Mouse (Mus musculus) kidney, adult 2 months (tissue): ENCODE measurements around the gene Fam118a.

ENCODE experiments used
- CTCF ChIP-seq: fragments of 200-500 bp; conservative IDR thresholded peaks from 2 replicates; pipeline ENCODE4 v1.5.1; 2011; ENCODE audit warnings: low read depth, mild to moderate bottlenecking, control low read depth, low read length, moderate library complexity, mixed read lengths; ENCODE audit not compliant: insufficient read depth, insufficient read length
- POLR2A ChIP-seq: fragments of 200-500 bp; IDR thresholded peaks from one replicate; pipeline ENCODE4 v1.6.1; 2011; ENCODE audit warnings: low read depth, low read length, control low read depth

DNA sequence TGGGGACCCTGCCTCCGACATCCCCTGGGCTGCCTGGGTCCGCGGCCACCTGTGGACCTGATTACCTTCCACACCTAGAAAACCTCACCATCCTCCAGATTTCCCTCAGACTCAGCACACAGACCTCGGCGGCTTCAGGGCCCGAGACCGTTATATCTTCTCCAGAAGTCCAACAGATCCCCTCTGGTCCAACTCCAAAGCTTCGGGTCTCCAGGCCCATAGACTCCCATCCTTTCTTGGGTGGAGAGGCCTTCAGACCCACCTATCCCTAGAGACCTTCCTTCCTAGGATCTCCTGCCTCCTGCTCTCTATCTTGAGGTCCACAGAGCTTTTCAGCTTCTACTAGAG, 8.6 kb downstream of the Fam118a start:
- TF ChIP-seq CTCF (no peak), POLR2A (no peak)
